8 mouse cellular contexts compared by ENCODE assay signal in the genomic region with DNA sequence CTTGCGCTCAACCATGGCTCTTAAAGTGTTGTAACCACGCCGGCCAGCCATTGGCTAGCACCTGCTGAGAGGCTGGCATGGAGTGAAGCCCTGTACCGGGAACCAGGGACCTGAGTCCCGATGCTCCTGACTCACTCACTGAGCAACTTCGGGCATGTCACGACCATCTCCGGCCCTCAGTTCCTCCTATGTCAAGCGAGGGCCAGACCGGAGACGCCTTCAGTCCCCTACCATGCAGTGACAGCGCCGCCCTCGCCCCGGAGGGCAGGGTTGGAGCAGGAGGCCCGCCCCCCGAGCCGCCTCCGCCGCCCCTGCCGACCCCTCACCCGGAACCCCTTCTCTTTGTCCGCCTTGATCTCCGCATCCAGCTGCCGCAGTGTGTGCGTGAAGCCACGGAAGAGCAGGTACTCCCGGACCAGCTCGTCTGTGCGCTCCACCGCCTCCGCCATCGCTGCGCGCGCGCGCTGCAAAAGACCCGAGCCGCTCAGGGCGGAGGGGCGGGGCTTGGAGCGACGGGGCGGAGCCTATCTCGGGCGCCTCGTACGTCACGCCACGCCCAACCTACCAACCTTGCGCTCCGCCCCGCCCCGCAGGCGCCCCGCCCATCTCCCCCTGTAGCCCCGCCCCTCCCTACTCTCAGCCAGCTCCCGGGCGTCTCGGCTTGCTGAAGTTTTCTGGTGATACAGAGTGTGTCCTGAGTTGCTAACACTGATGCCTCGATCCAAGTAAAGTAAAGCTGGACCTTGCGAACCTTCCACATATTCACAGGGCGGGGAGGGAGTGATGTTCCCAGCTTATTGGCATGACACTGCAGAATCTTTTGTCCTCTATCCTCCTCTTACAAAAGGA. TPM values are rescaled to one million over a fixed set of nuclear protein-coding genes. Genes with fewer than 3 reads are reported as not detected.
A peak's percentile ranks its signal among the peaks of the same experiment; 100 is the strongest.
DNase-seq lines count a peak whose midpoint lies in the region; ATAC-seq and TF ChIP-seq lines count a peak whose summit lies in the region.

Gene Wdr91, minus strand, starts transcription at position 506 of the 849 bp plus-strand sequence.

- under 1% methylated on average over 63 of the region's 64 CpGs for WGBS in forebrain, embryonic 14.5 days
- WGBS in neural tube, embryonic 15.5 days, result under 1% methylated on average over 64 of the region's 64 CpGs

- ATAC-seq in cerebellum, adult (ENCODE audit: insufficient number of reproducible peaks, low FRiP score, low TSS enrichment), result peak; percentile 83
- peak; percentile 94 for ATAC-seq in forebrain, embryonic 14.5 days
- ATAC-seq in neural tube, embryonic 15.5 days (ENCODE audit: low FRiP score), result peak; percentile 96

- intact Hi-C loops in heart, postnatal 14 days (cut with DNase I), result no loop called here

- no peak for TF ChIP-seq CTCF in ES-Bruce4 (IDR thresholded peaks at IDR 0.05; ENCODE audit: low read depth, low read length)

- TF ChIP-seq EP300 in ES-Bruce4 (IDR thresholded peaks at IDR 0.05; ENCODE audit: insufficient read depth, low read depth, low read length), result no peak

- peak within 1 kb of the TSS; percentile 82 for H3K4me3 ChIP-seq in ES-Bruce4 (ENCODE audit: low read depth, low read length)
- peak within 1 kb of the TSS; percentile 69 for H3K4me3 ChIP-seq in forebrain, embryonic 14.5 days (ENCODE audit: low read depth, low read length)
- peak within 1 kb of the TSS; percentile 76 for H3K4me3 ChIP-seq in neural tube, embryonic 15.5 days (replicated peaks)

- peak; percentile 68 for TF ChIP-seq POLR2A in ES-Bruce4 (IDR thresholded peaks at IDR 0.05; ENCODE audit: insufficient read depth, low read length)

- peak; percentile 93 for DNase-seq in forebrain, embryonic 14.5 days (ENCODE audit: low spot score)
- DNase-seq in heart, postnatal 14 days, result peak; percentile 96 to 97
- DNase-seq in layer of hippocampus, adult 11-12 months (ENCODE audit: low spot score), result peak; percentile 94
- DNase-seq in lung, adult 18-20 months, result peak; percentile 89 to 91
- DNase-seq in testis, postnatal 14 days (ENCODE audit: low spot score), result peak; percentile 91

- H3K4me1 ChIP-seq in ES-Bruce4 (ENCODE audit: control insufficient read depth, insufficient read depth, low read length), result peaks cover 2% of the 10 kb centered on the region
- H3K4me1 ChIP-seq in forebrain, embryonic 14.5 days (ENCODE audit: control insufficient read depth, insufficient read depth, low read length), result peaks cover 9% of the 10 kb centered on the region
- H3K4me1 ChIP-seq in neural tube, embryonic 15.5 days, result peaks cover 27% of the 10 kb centered on the region

- H3K27me3 ChIP-seq in ES-Bruce4 (ENCODE audit: control insufficient read depth, insufficient read depth, low read length, poor library complexity, severe bottlenecking), result no peaks in the 10 kb centered on the region
- no peaks in the 10 kb centered on the region for H3K27me3 ChIP-seq in forebrain, embryonic 14.5 days (replicated peaks; ENCODE audit: control insufficient read depth, insufficient read depth, low read length)
- no peaks in the 10 kb centered on the region for H3K27me3 ChIP-seq in neural tube, embryonic 15.5 days (replicated peaks)

- H3K4me2 ChIP-seq in forebrain, embryonic 14.5 days (ENCODE audit: low read length), result peak within 1 kb of the TSS; percentile 72
- H3K4me2 ChIP-seq in neural tube, embryonic 15.5 days, result peak within 1 kb of the TSS; percentile 64

- peak within 1 kb of the TSS; percentile 76 for H3K27ac ChIP-seq in ES-Bruce4 (ENCODE audit: insufficient read depth, low read length)
- peak within 1 kb of the TSS; percentile 76 for H3K27ac ChIP-seq in forebrain, embryonic 14.5 days (ENCODE audit: low read depth, low read length)
- peak within 1 kb of the TSS; percentile 90 for H3K27ac ChIP-seq in neural tube, embryonic 15.5 days (replicated peaks)

- peaks cover 19% of the 10 kb centered on the region for H3K36me3 ChIP-seq in ES-Bruce4 (ENCODE audit: control insufficient read depth, insufficient read depth, low read length, poor library complexity, severe bottlenecking)
- H3K36me3 ChIP-seq in forebrain, embryonic 14.5 days (ENCODE audit: control insufficient read depth, insufficient read depth, low read length), result peaks cover 25% of the 10 kb centered on the region
- peaks cover 23% of the 10 kb centered on the region for H3K36me3 ChIP-seq in neural tube, embryonic 15.5 days

- peak within 1 kb of the TSS; percentile 71 for H3K9ac ChIP-seq in ES-Bruce4 (ENCODE audit: low read depth, poor library complexity, severe bottlenecking)
- H3K9ac ChIP-seq in forebrain, embryonic 14.5 days (ENCODE audit: low read length), result peak within 1 kb of the TSS; percentile 75
- peak within 1 kb of the TSS; percentile 72 for H3K9ac ChIP-seq in neural tube, embryonic 15.5 days (replicated peaks)

- H3K9me3 ChIP-seq in ES-Bruce4 (replicated peaks; ENCODE audit: control insufficient read depth, insufficient read depth, low read length, poor library complexity, severe bottlenecking), result no peaks in the 10 kb centered on the region
- H3K9me3 ChIP-seq in forebrain, embryonic 14.5 days (replicated peaks; ENCODE audit: control insufficient read depth, low read length), result no peaks in the 10 kb centered on the region
- no peaks in the 10 kb centered on the region for H3K9me3 ChIP-seq in neural tube, embryonic 15.5 days (replicated peaks)

RNA-seq across cellular contexts. Expression of gene Wdr91, which starts in this region (rescaled TPM):
- 29.9 and 32.8 TPM in 2 replicates for polyA plus RNA-seq in ES-Bruce4 (2011; ENCODE audit: insufficient read depth, insufficient read length, low read depth, missing spikeins)
- 11.0 and 12.0 TPM in 2 replicates for polyA plus RNA-seq in forebrain, embryonic 14.5 days (2014; fragmentation: Nextera tagmentation; extraction: Ambion mirVana)
- total RNA-seq in heart, postnatal 14 days (2021), result 10 to 100 TPM; 13.3 to 15.9 TPM
- polyA plus RNA-seq in neural tube, embryonic 15.5 days (2015; fragmentation: Nextera tagmentation; extraction: Ambion mirVana), result 13.4 and 15.1 TPM in 2 replicates

Comparison
In these comparisons a context has a peak if more than half of its experiments do, and no peak if none do; other contexts are left out.
1. Peak in every context shown above with its lines: DNase-seq, ATAC-seq, H3K4me3 ChIP-seq and H3K27ac ChIP-seq.